Mouse (Mus musculus) bone marrow, adult 2 months (tissue): ENCODE measurements around the gene Cd80.

ENCODE experiments used
- CTCF ChIP-seq: fragments of 200-500 bp; IDR thresholded peaks from 2 replicates; pipeline ENCODE4 v1.5.1; 2011; ENCODE audit warnings: low read length, control low read depth; ENCODE audit not compliant: control insufficient read depth, insufficient read depth
- POLR2A ChIP-seq: fragments of 200-500 bp; IDR thresholded peaks from 2 replicates; pipeline ENCODE4 v1.6.1; 2011; ENCODE audit warnings: low read depth, mild to moderate bottlenecking, control low read depth, low read length, borderline replicate concordance; ENCODE audit not compliant: control insufficient read depth

GRCm38 (mm10) chr16:38447366-38447765 lies 8.0 kb upstream of the Cd80 start:
- TF ChIP-seq CTCF (no peak), POLR2A (no peak)
